Comparison of ENCODE assay signal across 25 mouse cellular contexts in genomic region chr11:95036521-95036920, GRCm38 (mm10). TPM values are rescaled to one million over a fixed set of nuclear protein-coding genes. Genes with fewer than 3 reads are reported as not detected.
A peak's percentile ranks its signal among the peaks of the same experiment; 100 is the strongest.
DNase-seq lines count a peak whose midpoint lies in the region; ATAC-seq and TF ChIP-seq lines count a peak whose summit lies in the region.
"Had no signal": no experiment of that assay in that cellular context is flagged by ENCODE, and none has a peak within 500 bp of the region (broad histone marks: within the 10 kb centered on the region; RNA-seq: fewer than 3 reads in every experiment).

No protein-coding gene starts in this region.

- no peaks in the 10 kb centered on the region for H3K27me3 ChIP-seq in cerebellum, adult 2 months (ENCODE audit: control insufficient read depth, insufficient read depth, low read length)
- peaks cover 16% of the 10 kb centered on the region; the same call in 1 of the 2 replicates for H3K27me3 ChIP-seq in hindbrain, embryonic 12.5 days
- H3K27me3 ChIP-seq in hindbrain, embryonic 14.5 days (ENCODE audit: control insufficient read depth, insufficient read depth, low read length), result no peaks in the 10 kb centered on the region
- H3K27me3 ChIP-seq in embryonic facial prominence, embryonic 14.5 days (replicated peaks; ENCODE audit: control insufficient read depth, insufficient read depth, low read length), result no peaks in the 10 kb centered on the region
- H3K27me3 ChIP-seq: heart, embryonic 15.5 days; neural tube, embryonic 12.5 days; Patski had no signal

- no peak for ATAC-seq in hindbrain, embryonic 12.5 days (ENCODE audit: low FRiP score)
- no peak for ATAC-seq in hindbrain, embryonic 14.5 days (ENCODE audit: low FRiP score)
- ATAC-seq in embryonic facial prominence, embryonic 14.5 days (ENCODE audit: low read depth), result no peak
- ATAC-seq: liver, embryonic 12.5 days; liver, postnatal 0 days; Patski had no signal

- 0 out of 2 replicates have a peak overlapping the region, but pooled peaks have one; percentile 4 for H3K9ac ChIP-seq in hindbrain, embryonic 12.5 days
- H3K9ac ChIP-seq in hindbrain, embryonic 14.5 days, result no peak overlapping the region
- 0 out of 2 replicates have a peak overlapping the region, but pooled peaks have one; percentile 2 for H3K9ac ChIP-seq in embryonic facial prominence, embryonic 14.5 days (ENCODE audit: low read depth, low read length)
- H3K9ac ChIP-seq: heart, embryonic 15.5 days; liver, embryonic 12.5 days; liver, postnatal 0 days; midbrain, embryonic 12.5 days; neural tube, embryonic 12.5 days had no signal

- no peaks in the 10 kb centered on the region for H3K9me3 ChIP-seq in hindbrain, embryonic 12.5 days (replicated peaks)
- no peaks in the 10 kb centered on the region for H3K9me3 ChIP-seq in hindbrain, embryonic 14.5 days (ENCODE audit: control insufficient read depth, low read length)
- no peaks in the 10 kb centered on the region for H3K9me3 ChIP-seq in embryonic facial prominence, embryonic 14.5 days (ENCODE audit: control insufficient read depth, low read length)
- H3K9me3 ChIP-seq: heart, embryonic 10.5 days; heart, embryonic 15.5 days; liver, embryonic 12.5 days; megakaryocyte, embryonic 14.5 days; midbrain, embryonic 12.5 days; neural tube, embryonic 12.5 days had no signal

- no peak for TF ChIP-seq POLR2A in cerebellum, adult 2 months (IDR thresholded peaks at IDR 0.05; ENCODE audit: borderline replicate concordance, insufficient read depth, low read length)

- 90% methylated on average over 5 of the region's 5 CpGs for WGBS in cerebellum, adult 2 months
- 92% methylated on average over 5 of the region's 5 CpGs for WGBS in hindbrain, embryonic 12.5 days
- whole genome bisulfite sequencing in hindbrain, embryonic 14.5 days, result 94% methylated on average over 5 of the region's 5 CpGs
- WGBS in embryonic facial prominence, embryonic 14.5 days, result 92% methylated on average over 5 of the region's 5 CpGs

- peaks cover 76% of the 10 kb centered on the region for H3K4me1 ChIP-seq in cerebellum, adult 2 months (ENCODE audit: control insufficient read depth, insufficient read depth, low read length)
- H3K4me1 ChIP-seq in hindbrain, embryonic 12.5 days, result peaks cover 12% of the 10 kb centered on the region
- H3K4me1 ChIP-seq in hindbrain, embryonic 14.5 days (replicated peaks; ENCODE audit: control insufficient read depth, insufficient read depth, low read length), result peaks cover 9% of the 10 kb centered on the region; the same call in 1 of the 2 replicates
- 0 out of 2 replicates have a peak, but pooled peaks cover under 1% of the 10 kb centered on the region for H3K4me1 ChIP-seq in embryonic facial prominence, embryonic 14.5 days (ENCODE audit: control insufficient read depth, insufficient read depth, low read length)

- H3K36me3 ChIP-seq in hindbrain, embryonic 12.5 days, result peaks cover 6% of the 10 kb centered on the region
- H3K36me3 ChIP-seq in hindbrain, embryonic 14.5 days (replicated peaks; ENCODE audit: control insufficient read depth, insufficient read depth), result peaks cover 3% of the 10 kb centered on the region; the same call in 1 of the 2 replicates
- H3K36me3 ChIP-seq in embryonic facial prominence, embryonic 14.5 days (ENCODE audit: control insufficient read depth, insufficient read depth, low read length), result peaks cover 32% of the 10 kb centered on the region
- H3K36me3 ChIP-seq: liver, embryonic 12.5 days; midbrain, embryonic 12.5 days; neural tube, embryonic 12.5 days had no signal

- H3K27ac ChIP-seq in cerebellum, adult 2 months (ENCODE audit: insufficient read depth, low read length), result peak overlapping the region; percentile 92
- no peak overlapping the region for H3K27ac ChIP-seq in hindbrain, embryonic 12.5 days
- no peak overlapping the region for H3K27ac ChIP-seq in hindbrain, embryonic 14.5 days
- H3K27ac ChIP-seq in embryonic facial prominence, embryonic 14.5 days (replicated peaks; ENCODE audit: low read depth, low read length), result no peak overlapping the region
- H3K27ac ChIP-seq: heart, embryonic 10.5 days; heart, embryonic 15.5 days; liver, embryonic 12.5 days; midbrain, embryonic 12.5 days; neural tube, embryonic 12.5 days had no signal

- no peak for TF ChIP-seq CTCF in cerebellum, adult 2 months (IDR thresholded peaks at IDR 0.05; ENCODE audit: borderline replicate concordance, insufficient read depth, low read depth, low read length)

- H3K4me2 ChIP-seq in hindbrain, embryonic 12.5 days (replicated peaks), result no peak overlapping the region
- H3K4me2 ChIP-seq in hindbrain, embryonic 14.5 days (replicated peaks), result no peak overlapping the region
- H3K4me2 ChIP-seq in embryonic facial prominence, embryonic 14.5 days (ENCODE audit: low read depth, low read length), result no peak overlapping the region
- H3K4me2 ChIP-seq: heart, embryonic 15.5 days; liver, embryonic 12.5 days; midbrain, embryonic 12.5 days; neural tube, embryonic 12.5 days had no signal

- H3K4me3 ChIP-seq in cerebellum, adult 2 months (replicated peaks; ENCODE audit: insufficient read depth, low read depth, low read length), result no peak overlapping the region
- no peak overlapping the region for H3K4me3 ChIP-seq in hindbrain, embryonic 12.5 days
- H3K4me3 ChIP-seq in hindbrain, embryonic 14.5 days (replicated peaks; ENCODE audit: low read length), result no peak overlapping the region
- no peak overlapping the region for H3K4me3 ChIP-seq in embryonic facial prominence, embryonic 14.5 days (ENCODE audit: low read depth, low read length)
- H3K4me3 ChIP-seq: heart, embryonic 10.5 days; heart, embryonic 15.5 days; liver, embryonic 12.5 days; megakaryocyte, embryonic 14.5 days; midbrain, embryonic 12.5 days; myocyte; neural tube, embryonic 12.5 days had no signal

- DNase-seq in cerebellum, adult 2 months, result peak in 1 of 2 experiments; percentile 30
- DNase-seq in cerebellum, postnatal 4 days (ENCODE audit: low spot score in 2 of 2), result no peak
- DNase-seq in hindbrain, embryonic 14.5 days (ENCODE audit: low spot score), result no peak
- DNase-seq in cerebellum, adult 8-10 months, result peak; percentile 31
- DNase-seq in embryonic facial prominence, embryonic 14.5 days (ENCODE audit: low spot score), result no peak
- DNase-seq in lung, postnatal 25 days (ENCODE audit: low spot score), result no peak
- DNase-seq: adrenal gland, postnatal 10 days; gastrocnemius, postnatal 10 days; kidney, adult 11 months; kidney, postnatal 36 days; layer of hippocampus, postnatal 36 days; liver, postnatal 0 days; lung, postnatal 4 days; right cerebral cortex, postnatal 4 days; thymus, adult 2 months; thymus, postnatal 36 days had no signal

RNA-seq across cellular contexts. Expression of gene Pdk2, which starts 4.6 kb away (rescaled TPM):
- 219 and 247 TPM in 2 replicates for polyA plus RNA-seq in cerebellum, adult 2 months (2012; rRNA removed)
- polyA plus RNA-seq in hindbrain, embryonic 12.5 days (2016; fragmentation: Nextera tagmentation; extraction: Ambion mirVana), result 22.5 and 25.6 TPM in 2 replicates
- 22.7 and 25.2 TPM in 2 replicates for polyA plus RNA-seq in hindbrain, embryonic 14.5 days (2014; fragmentation: Nextera tagmentation; extraction: Ambion mirVana)
- 37.8 and 41.6 TPM in 2 replicates for polyA plus RNA-seq in embryonic facial prominence, embryonic 14.5 days (2014; fragmentation: Nextera tagmentation; extraction: Ambion mirVana)

RNA-seq across cellular contexts. Expression of gene Samd14, which starts 26.8 kb away (rescaled TPM):
- polyA plus RNA-seq in cerebellum, adult 2 months (2012; rRNA removed), result 80.7 and 89.4 TPM in 2 replicates
- polyA plus RNA-seq in hindbrain, embryonic 12.5 days (2016; fragmentation: Nextera tagmentation; extraction: Ambion mirVana), result 94.6 and 106 TPM in 2 replicates
- polyA plus RNA-seq in hindbrain, embryonic 14.5 days (2014; fragmentation: Nextera tagmentation; extraction: Ambion mirVana), result 130 and 135 TPM in 2 replicates
- 21.9 and 29.0 TPM in 2 replicates for polyA plus RNA-seq in embryonic facial prominence, embryonic 14.5 days (2014; fragmentation: Nextera tagmentation; extraction: Ambion mirVana)

RNA-seq across cellular contexts. Expression of gene Itga3, which starts 40.1 kb away (rescaled TPM):
- polyA plus RNA-seq in cerebellum, adult 2 months (2012; rRNA removed), result 49.4 and 55.5 TPM in 2 replicates
- polyA plus RNA-seq in hindbrain, embryonic 12.5 days (2016; fragmentation: Nextera tagmentation; extraction: Ambion mirVana), result 8.0 and 9.0 TPM in 2 replicates
- 15.6 and 16.9 TPM in 2 replicates for polyA plus RNA-seq in hindbrain, embryonic 14.5 days (2014; fragmentation: Nextera tagmentation; extraction: Ambion mirVana)
- polyA plus RNA-seq in embryonic facial prominence, embryonic 14.5 days (2014; fragmentation: Nextera tagmentation; extraction: Ambion mirVana), result 8.3 and 9.4 TPM in 2 replicates

RNA-seq across cellular contexts. Expression of gene Ppp1r9b, which starts 45.7 kb away (rescaled TPM):
- 149 and 153 TPM in 2 replicates for polyA plus RNA-seq in cerebellum, adult 2 months (2012; rRNA removed)
- polyA plus RNA-seq in hindbrain, embryonic 12.5 days (2016; fragmentation: Nextera tagmentation; extraction: Ambion mirVana), result 16.8 and 18.5 TPM in 2 replicates
- 27.1 and 27.5 TPM in 2 replicates for polyA plus RNA-seq in hindbrain, embryonic 14.5 days (2014; fragmentation: Nextera tagmentation; extraction: Ambion mirVana)
- polyA plus RNA-seq in embryonic facial prominence, embryonic 14.5 days (2014; fragmentation: Nextera tagmentation; extraction: Ambion mirVana), result 16.0 and 16.1 TPM in 2 replicates
